Mouse (Mus musculus) liver, adult 2 months (tissue): ENCODE results near the gene D11Wsu47e. TPM values are rescaled to one million over a fixed set of nuclear protein-coding genes. Genes with fewer than 3 reads are reported as not detected.
A peak's percentile ranks its signal among the peaks of the same experiment; 100 is the strongest.

Source experiments
- DNase-seq: peaks from one replicate; pipeline ENCODE4 v3.0.0-alpha.2; 2011; ENCODE audit warnings: low read depth, low spot score; ENCODE audit errors: extremely low read depth
- H3K27ac ChIP-seq: fragments of 200-500 bp; replicated peaks from 2 replicates; pipeline ENCODE4 v1.5.1; 2012; ENCODE audit warnings: low read depth, mild to moderate bottlenecking, control low read depth, inconsistent platforms, low read length; ENCODE audit not compliant: insufficient read depth
- H3K27me3 ChIP-seq: fragments of 200-500 bp; 2 replicates; pipeline ENCODE4 v1.6.1; 2012; ENCODE audit warnings: mild to moderate bottlenecking, moderate library complexity, low read length, inconsistent platforms; ENCODE audit not compliant: control insufficient read depth, insufficient read depth
- H3K36me3 ChIP-seq: fragments of 200-500 bp; 2 replicates; pipeline ENCODE4 v1.6.1; 2012; ENCODE audit warnings: low read length, inconsistent platforms; ENCODE audit not compliant: control insufficient read depth, insufficient read depth
- H3K4me1 ChIP-seq: fragments of 200-500 bp; 2 replicates; pipeline ENCODE4 v1.6.1; 2011; ENCODE audit warnings: low read length; ENCODE audit not compliant: control insufficient read depth, insufficient read depth
- H3K4me3 ChIP-seq: fragments of 200-500 bp; 2 replicates; pipeline ENCODE4 v1.5.1; 2011; ENCODE audit warnings: low read depth, mild to moderate bottlenecking, control low read depth, low read length, moderate library complexity; ENCODE audit not compliant: insufficient read depth
- H3K79me2 ChIP-seq: fragments of 200-500 bp; 2 replicates; pipeline ENCODE4 v1.6.1; 2012; ENCODE audit warnings: inconsistent platforms, mild to moderate bottlenecking, low read length, moderate library complexity; ENCODE audit not compliant: control insufficient read depth, insufficient read depth
- H3K9ac ChIP-seq: fragments of 200-500 bp; 2 replicates; pipeline ENCODE4 v1.6.1; 2012; ENCODE audit warnings: low read depth, mild to moderate bottlenecking, control low read depth, inconsistent platforms, low read length
- CTCF ChIP-seq: fragments of 200-500 bp; IDR thresholded peaks from 2 replicates; pipeline ENCODE4 v1.5.1; 2011; ENCODE audit warnings: low read depth, low read length, control low read depth
- POLR2A ChIP-seq: fragments of 200-500 bp; IDR thresholded peaks from 2 replicates; pipeline ENCODE4 v1.6.1; 2011; ENCODE audit warnings: low read length, control low read depth; ENCODE audit not compliant: insufficient read depth; ENCODE audit errors: extremely low read depth
- WGBS: fragments of 180-500 bp; shearing (Covaris S2); methylation state at CpG from one replicate; pipeline ENCODE4 v1.1.7; 2018; 5-methylcytosine and 5-hydroxymethylcytosine counted together
- polyA plus RNA-seq: library from polyadenylated mRNA; depleted of rRNA; stranded (reverse); fragments of >200 nt; gene quantifications from 2 replicates; pipeline ENCODE4 v1.2.3, GENCODE M21; 2012
- total RNA-seq: library from RNA; depleted of rRNA; stranded (reverse); fragments of >200 nt; gene quantifications from 2 replicates; pipeline ENCODE4 v1.2.3, GENCODE M21; 2014

Gene D11Wsu47e
- total and polyA plus RNA-seq, 2 experiments: 4.1 to 4.5 TPM

DNA sequence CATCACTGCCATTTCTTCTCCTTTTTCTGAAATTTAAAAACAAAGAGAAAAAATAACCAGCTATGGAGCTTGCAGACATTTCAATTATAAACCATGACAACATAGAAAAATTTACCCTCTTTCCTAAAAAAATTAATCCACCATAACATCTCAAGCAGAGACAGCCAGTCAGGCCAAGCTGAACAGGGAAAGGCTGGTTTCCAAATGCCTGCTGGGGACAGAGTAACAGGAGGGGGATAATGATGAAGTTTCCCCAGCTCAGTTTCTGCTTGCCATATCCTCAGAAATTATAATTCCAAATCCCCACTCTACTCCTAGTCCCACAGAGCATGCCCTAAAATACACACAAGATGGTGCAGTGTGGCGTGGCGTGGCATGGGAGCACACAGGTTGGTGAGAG is 6.8 kb upstream of the D11Wsu47e start:
- H3K4me1 ChIP-seq: peaks cover 6% of the 10 kb centered on the region; the same call in 1 of the 2 replicates
- DNase-seq: no peak
- no peaks in the 10 kb centered on the region for H3K27me3 ChIP-seq
- WGBS: 100% methylated on average over 2 of the region's 2 CpGs
- no peak overlapping the region for H3K27ac ChIP-seq
- TF ChIP-seq CTCF (no peak), POLR2A (no peak)
- H3K4me3 ChIP-seq: no peak overlapping the region
- H3K36me3 ChIP-seq: peaks cover 11% of the 10 kb centered on the region; the same call in 1 of the 2 replicates
- peaks cover 39% of the 10 kb centered on the region for H3K79me2 ChIP-seq
- H3K9ac ChIP-seq: no peak overlapping the region

DNA sequence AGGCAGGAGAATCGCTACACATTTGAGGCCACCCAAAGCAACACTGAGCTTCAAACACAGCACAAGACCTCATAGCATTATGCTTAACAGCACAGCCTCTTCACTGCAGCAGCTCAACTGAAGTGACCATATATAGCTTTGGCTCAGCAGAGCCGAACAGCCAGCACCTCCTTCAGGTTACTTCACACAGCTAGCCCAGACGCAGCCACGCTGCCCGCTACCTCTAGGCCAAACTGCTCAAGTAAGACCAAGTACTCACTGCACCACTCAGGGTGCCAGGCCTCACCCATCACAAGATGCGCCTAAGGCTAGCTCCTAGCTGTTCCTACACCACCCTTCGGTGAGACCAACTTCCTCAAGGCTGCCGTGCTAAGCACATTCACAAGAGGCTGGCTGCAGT is 5.8 kb upstream of the D11Wsu47e start:
- Histone ChIP-seq H3K4me1 (peaks cover 6% of the 10 kb centered on the region; the same call in 1 of the 2 replicates), H3K27me3 (no peaks in the 10 kb centered on the region), H3K9ac (no peak overlapping the region), H3K27ac (no peak overlapping the region), H3K4me3 (no peak overlapping the region), H3K79me2 (peaks cover 38% of the 10 kb centered on the region), H3K36me3 (peaks cover 11% of the 10 kb centered on the region; the same call in 1 of the 2 replicates)
- WGBS: 86% methylated on average over 8 of the region's 8 CpGs
- DNase-seq: no peak
- TF ChIP-seq CTCF (no peak), POLR2A (no peak)

DNA sequence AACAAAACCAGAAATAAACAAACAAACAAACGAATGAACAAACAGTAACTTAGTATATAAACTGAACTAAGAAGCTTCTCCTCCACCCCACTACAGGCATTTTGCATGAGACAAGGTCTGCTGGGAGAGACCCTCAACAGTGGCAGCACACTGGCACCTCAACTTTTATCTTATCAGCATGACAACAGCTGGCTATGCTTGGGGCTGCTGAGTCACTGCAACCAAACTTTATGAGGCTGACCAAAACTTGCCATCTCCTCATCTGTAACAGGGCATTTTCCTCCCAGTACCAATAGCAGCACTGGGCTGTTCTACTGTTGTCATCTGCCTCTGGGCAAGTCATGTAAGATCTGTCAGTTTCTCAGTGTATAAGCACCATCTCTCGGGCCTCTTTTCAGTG is 3.3 kb upstream of the D11Wsu47e start:
- Histone ChIP-seq H3K9ac (0 out of 2 replicates have a peak overlapping the region, but pooled peaks have one; percentile 14), H3K4me3 (no peak overlapping the region), H3K36me3 (peaks cover 6% of the 10 kb centered on the region; the same call in 1 of the 2 replicates), H3K27me3 (no peaks in the 10 kb centered on the region), H3K4me1 (peaks cover 9% of the 10 kb centered on the region), H3K27ac (peak overlapping the region; percentile 42), H3K79me2 (peaks cover 46% of the 10 kb centered on the region)
- WGBS: 60% methylated on average over 2 of the region's 2 CpGs
- DNase-seq: no peak
- no peak for TF ChIP-seq POLR2A
- TF ChIP-seq CTCF: no peak

DNA sequence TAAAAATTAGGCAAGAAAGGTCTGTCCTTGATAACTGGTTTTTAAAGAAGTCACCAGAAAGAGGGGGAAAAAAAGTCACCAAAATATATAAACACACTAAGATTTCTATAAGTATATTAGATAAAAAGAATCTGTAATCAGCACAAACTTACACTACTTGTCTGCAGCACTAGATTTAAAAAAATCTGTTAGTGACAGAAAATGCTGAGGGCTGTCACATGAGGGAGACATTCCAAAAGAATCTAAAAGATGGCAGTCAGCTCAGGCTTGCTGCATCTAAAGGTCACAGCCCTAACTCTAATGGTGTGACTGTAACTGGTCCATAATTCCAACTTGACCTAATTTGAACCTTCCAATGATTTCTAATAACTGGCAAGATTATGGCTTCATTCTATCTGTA is 2.2 kb upstream of the D11Wsu47e start:
- Histone ChIP-seq H3K9ac (no peak overlapping the region), H3K4me3 (no peak overlapping the region), H3K27me3 (no peaks in the 10 kb centered on the region), H3K79me2 (peaks cover 40% of the 10 kb centered on the region), H3K27ac (no peak overlapping the region), H3K36me3 (peaks cover 2% of the 10 kb centered on the region; the same call in 1 of the 2 replicates), H3K4me1 (peaks cover 9% of the 10 kb centered on the region)
- TF ChIP-seq POLR2A: no peak
- TF ChIP-seq CTCF: no peak
- peak; percentile 47 for DNase-seq

DNA sequence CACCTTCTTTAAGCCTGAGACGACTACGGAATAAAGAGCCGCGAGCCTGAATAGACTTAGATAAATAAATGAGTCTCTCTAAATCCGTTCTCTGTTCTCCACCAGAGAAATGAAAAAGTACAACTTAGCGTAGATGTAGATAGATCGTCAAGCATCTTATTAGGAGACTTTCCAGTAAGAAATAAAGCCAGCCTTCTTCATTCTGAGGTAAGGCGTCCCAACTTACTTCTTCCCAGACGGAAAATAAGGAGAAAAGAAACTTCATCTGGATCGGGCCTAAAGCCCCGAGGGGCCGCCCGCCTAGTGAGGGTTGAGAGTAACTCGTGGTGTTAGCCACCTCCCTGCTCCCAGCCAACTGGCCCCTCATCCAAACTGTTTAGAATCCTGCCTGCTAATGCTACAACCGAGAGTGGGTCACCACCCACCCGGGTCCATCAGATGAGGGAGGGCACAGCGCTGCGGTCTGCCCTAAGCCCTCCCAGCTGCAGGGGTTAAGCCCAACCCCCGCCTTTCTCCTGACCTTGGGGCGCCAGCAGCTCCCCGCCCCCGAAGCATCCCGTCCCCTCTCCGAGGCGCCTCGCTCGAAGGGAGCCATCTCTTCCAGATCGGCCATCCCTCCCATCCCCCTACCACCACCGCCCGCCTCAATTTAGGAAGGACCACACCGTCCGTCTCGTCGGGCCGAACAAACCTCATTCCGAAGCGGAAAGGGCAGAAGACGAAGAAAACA is 1.1 kb upstream of the D11Wsu47e start:
- no peak for TF ChIP-seq CTCF
- TF ChIP-seq POLR2A: no peak
- peak overlapping the region; percentile 95 for H3K9ac ChIP-seq
- no peaks in the 10 kb centered on the region for H3K27me3 ChIP-seq
- peak overlapping the region; percentile 88 for H3K4me3 ChIP-seq
- no peaks in the 10 kb centered on the region; the same call in 1 of the 2 replicates for H3K36me3 ChIP-seq
- no peak for DNase-seq
- H3K27ac ChIP-seq: peak overlapping the region; percentile 64
- peaks cover 9% of the 10 kb centered on the region for H3K4me1 ChIP-seq
- H3K79me2 ChIP-seq: peaks cover 32% of the 10 kb centered on the region
- 5% methylated on average over 38 of the region's 38 CpGs for WGBS

DNA sequence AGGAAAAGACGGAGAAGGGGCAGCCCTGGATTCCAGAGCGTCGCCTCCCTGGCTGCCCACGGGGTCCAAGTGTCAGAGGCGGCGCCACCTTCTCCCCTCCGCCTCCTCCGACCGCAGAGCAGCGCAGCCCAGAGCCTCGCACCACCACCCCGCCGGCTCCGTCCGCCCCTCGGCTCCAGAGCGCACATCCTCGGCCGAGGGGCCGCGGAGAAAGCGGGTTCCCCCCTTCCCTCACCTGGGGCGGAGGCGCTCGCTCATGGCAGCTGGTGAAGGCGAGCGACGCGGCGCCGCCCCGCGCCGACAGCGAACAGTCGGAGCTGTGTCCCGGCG is 620 bp upstream of the D11Wsu47e start:
- Histone ChIP-seq H3K27ac (peak overlapping the region; percentile 64), H3K79me2 (peaks cover 28% of the 10 kb centered on the region), H3K4me1 (peaks cover 9% of the 10 kb centered on the region), H3K4me3 (peak overlapping the region; percentile 88), H3K36me3 (no peaks in the 10 kb centered on the region; the same call in 1 of the 2 replicates), H3K27me3 (no peaks in the 10 kb centered on the region), H3K9ac (peak overlapping the region; percentile 95)
- no peak for TF ChIP-seq CTCF
- TF ChIP-seq POLR2A: no peak
- WGBS: under 1% methylated on average over 37 of the region's 38 CpGs
- no peak for DNase-seq
